Mouse (Mus musculus): ENCODE data around the gene Vezf1.

DNA sequence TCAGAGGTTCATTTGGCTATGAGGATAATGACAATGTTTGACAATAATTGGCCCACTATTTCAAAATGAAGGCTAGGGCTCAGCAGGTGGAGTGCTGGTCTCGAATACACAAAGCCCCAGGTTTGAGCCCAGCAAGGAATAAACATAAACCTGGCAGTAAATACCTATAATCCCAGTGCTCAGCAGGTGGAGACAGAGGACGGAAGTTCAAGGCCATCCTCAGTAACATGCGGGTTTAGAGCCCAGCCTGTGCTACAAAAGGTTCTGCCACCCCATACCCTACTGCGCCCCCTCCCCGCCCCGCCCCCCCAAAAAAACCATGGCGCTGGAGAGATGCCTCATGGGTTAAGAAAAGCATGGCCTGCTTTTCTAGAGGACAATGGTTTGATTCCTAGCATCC, 32.1 kb upstream of the Vezf1 start:
- TF ChIP-seq CTCF (conservative IDR thresholded peaks at IDR 0.05; ENCODE audit: insufficient read depth, insufficient read length, low read depth, low read length), result no peak
- no peak for TF ChIP-seq POLR2A (IDR thresholded peaks at IDR 0.05; ENCODE audit: low read depth, low read length)

Data from kidney, adult 2 months (tissue).